Mouse (Mus musculus) layer of hippocampus, postnatal 36 days (tissue): ENCODE results near the gene Txndc11. TPM values are rescaled to one million over a fixed set of nuclear protein-coding genes. Genes with fewer than 3 reads are reported as not detected.
"Not testable (repeated sequence)": the region's sequence is repeated elsewhere in the genome, so short reads cannot be mapped to it uniquely, and the experiment has no call there.

Experiments used
- DNase-seq, 2 experiments: peaks; one replicate each; pipeline ENCODE4 v3.0.0; 2022
- total RNA-seq, 2 experiments: library from RNA; stranded (reverse); gene quantifications; 2 replicates each; pipeline ENCODE4 v1.2.3; 2021

Gene Txndc11
- 10 to 100 TPM; 30.8 to 36.6 TPM for total RNA-seq

GRCm38 (mm10) chr16:11134348-11135344 lies at the start of gene Txndc11:
Gene Txndc11 (minus strand): TSS chr16:11134650.
- DNase-seq: peak; percentile 99 to 100

GRCm38 (mm10) chr16:11177404-11177803 lies 43.0 kb upstream of the Txndc11 start:
- DNase-seq: no peak

- DNase-seq: no peak
These were observed 42.4 kb upstream of the Txndc11 start for GRCm38 (mm10) chr16:11176884-11177244.

- peak; percentile 91 for DNase-seq
These were observed 41.9 kb upstream of the Txndc11 start, which contains the start of gene Zc3h7a for GRCm38 (mm10) chr16:11176208-11176883. Gene Zc3h7a (minus strand): TSS chr16:11176393.

GRCm38 (mm10) chr16:11175489-11176207 lies 41.2 kb upstream of the Txndc11 start:
- DNase-seq: peak in 1 of 2 experiments; percentile 58

GRCm38 (mm10) chr16:11175100-11175488 lies 40.6 kb upstream of the Txndc11 start:
- DNase-seq: no peak

GRCm38 (mm10) chr16:11174671-11175081 lies 40.2 kb upstream of the Txndc11 start:
- DNase-seq: peak; percentile 14 to 29

GRCm38 (mm10) chr16:11171679-11172078 lies 37.2 kb upstream of the Txndc11 start:
- no peak for DNase-seq

GRCm38 (mm10) chr16:11166431-11166830 lies 32.0 kb upstream of the Txndc11 start:
- DNase-seq: peak in 1 of 2 experiments; percentile 19

- DNase-seq: no peak
These were observed 30.3 kb upstream of the Txndc11 start for GRCm38 (mm10) chr16:11164695-11165255.

- DNase-seq: not testable (repeated sequence)
These were observed 23.3 kb upstream of the Txndc11 start for GRCm38 (mm10) chr16:11157721-11158120.

- DNase-seq: no peak
These were observed 20.1 kb upstream of the Txndc11 start for GRCm38 (mm10) chr16:11154500-11154899.

- DNase-seq: peak; percentile 100
These were observed 9.4 kb upstream of the Txndc11 start for GRCm38 (mm10) chr16:11143706-11144483.

GRCm38 (mm10) chr16:11133476-11134347 lies 738 bp downstream of the Txndc11 start:
- DNase-seq: no peak

GRCm38 (mm10) chr16:11132839-11133238 lies 1.6 kb downstream of the Txndc11 start:
- DNase-seq: no peak

- no peak for DNase-seq
These were observed 6.1 kb downstream of the Txndc11 start for GRCm38 (mm10) chr16:11128301-11128700.

- no peak for DNase-seq
These were observed 9.1 kb downstream of the Txndc11 start for GRCm38 (mm10) chr16:11125371-11125770.

- DNase-seq: no peak
These were observed 10.3 kb downstream of the Txndc11 start for GRCm38 (mm10) chr16:11124110-11124509.

- no peak for DNase-seq
These were observed 11.8 kb downstream of the Txndc11 start for GRCm38 (mm10) chr16:11122625-11123024.

GRCm38 (mm10) chr16:11109198-11109740 lies 25.2 kb downstream of the Txndc11 start:
- DNase-seq: no peak
